Comparison of ENCODE assay signal across 11 mouse cellular contexts in the genomic region with DNA sequence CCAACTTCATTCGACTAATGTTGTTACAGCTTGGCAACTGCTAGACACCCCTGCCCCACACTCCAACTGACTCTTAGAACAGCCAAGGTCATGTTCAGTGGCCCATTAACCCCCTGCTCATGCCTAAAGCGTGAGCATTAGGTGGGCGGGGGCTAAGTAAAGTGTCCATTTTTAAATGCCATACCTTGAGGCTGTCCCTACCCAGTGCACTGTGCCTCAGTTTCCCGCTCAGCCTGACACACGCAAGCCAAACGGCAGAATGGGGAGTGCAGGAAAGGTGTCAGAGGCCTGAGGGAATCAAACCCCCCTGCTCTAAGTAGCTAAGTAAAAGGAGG. TPM values are rescaled to one million over a fixed set of nuclear protein-coding genes. Genes with fewer than 3 reads are reported as not detected.
DNase-seq lines count a peak whose midpoint lies in the region; ATAC-seq and TF ChIP-seq lines count a peak whose summit lies in the region.
"Had no signal": no experiment of that assay in that cellular context is flagged by ENCODE, and none has a peak within 500 bp of the region (broad histone marks: within the 10 kb centered on the region; RNA-seq: fewer than 3 reads in every experiment).

No protein-coding gene starts in this region.

- H3K9me3 ChIP-seq in hindbrain, embryonic 13.5 days = no peaks in the 10 kb centered on the region
- no peaks in the 10 kb centered on the region for H3K9me3 ChIP-seq in midbrain, embryonic 15.5 days
- H3K9me3 ChIP-seq: liver, embryonic 13.5 days; megakaryocyte, embryonic 14.5 days had no signal

- no peaks in the 10 kb centered on the region for H3K36me3 ChIP-seq in kidney, adult 2 months (ENCODE audit: control insufficient read depth, insufficient read depth, low read length)
- no peaks in the 10 kb centered on the region for H3K36me3 ChIP-seq in hindbrain, embryonic 13.5 days
- no peaks in the 10 kb centered on the region for H3K36me3 ChIP-seq in midbrain, embryonic 15.5 days (replicated peaks)
- H3K36me3 ChIP-seq: liver, embryonic 13.5 days had no signal

- ATAC-seq in hindbrain, embryonic 13.5 days (ENCODE audit: low FRiP score) = no peak
- ATAC-seq in midbrain, embryonic 15.5 days (replicated peaks) = no peak; the same call in 1 of the 2 replicates

- H3K27ac ChIP-seq in kidney, adult 2 months (ENCODE audit: insufficient read depth, low read depth, low read length) = peak overlapping the region; percentile 1; the same call in 1 of the 2 replicates
- H3K27ac ChIP-seq in brown adipose tissue, adult 24 weeks (replicated peaks; ENCODE audit: low read depth, low read length) = peak overlapping the region; percentile 90
- H3K27ac ChIP-seq in hindbrain, embryonic 13.5 days = peak overlapping the region; percentile 85
- H3K27ac ChIP-seq in midbrain, embryonic 15.5 days = peak overlapping the region; percentile 26; the same call in 1 of the 2 replicates
- H3K27ac ChIP-seq: liver, embryonic 13.5 days had no signal

- peaks cover 9% of the 10 kb centered on the region for H3K4me1 ChIP-seq in kidney, adult 2 months (ENCODE audit: control insufficient read depth, insufficient read depth, low read length)
- H3K4me1 ChIP-seq in brown adipose tissue, adult 24 weeks (ENCODE audit: control insufficient read depth, insufficient read depth, insufficient read length, low read length) = peaks cover 25% of the 10 kb centered on the region
- H3K4me1 ChIP-seq in hindbrain, embryonic 13.5 days (replicated peaks) = peaks cover 44% of the 10 kb centered on the region
- peaks cover 17% of the 10 kb centered on the region for H3K4me1 ChIP-seq in midbrain, embryonic 15.5 days
- H3K4me1 ChIP-seq: liver, embryonic 13.5 days had no signal

- no peak for TF ChIP-seq POLR2A in kidney, adult 2 months (IDR thresholded peaks at IDR 0.05; ENCODE audit: low read depth, low read length)

- DNase-seq in kidney, adult 2 months = no peak
- no peak for DNase-seq in kidney, postnatal 36 days
- DNase-seq in spleen, postnatal 36 days (ENCODE audit: low spot score in 2 of 2) = no peak
- no peak for DNase-seq in thymus, postnatal 36 days
- no peak for DNase-seq in urinary bladder, adult 18-20 months (ENCODE audit: low spot score in 2 of 2)
- DNase-seq: liver, embryonic 13.5 days had no signal

- WGBS in kidney, adult 2 months = 43% methylated on average over 6 of the region's 6 CpGs
- 11% methylated on average over 6 of the region's 6 CpGs for WGBS in hindbrain, embryonic 13.5 days
- WGBS in midbrain, embryonic 15.5 days = 16% methylated on average over 6 of the region's 6 CpGs

- no peak for TF ChIP-seq CTCF in kidney, adult 2 months (conservative IDR thresholded peaks at IDR 0.05; ENCODE audit: insufficient read depth, insufficient read length, low read depth, low read length)

- no peak overlapping the region for H3K4me2 ChIP-seq in hindbrain, embryonic 13.5 days
- no peak overlapping the region for H3K4me2 ChIP-seq in midbrain, embryonic 15.5 days
- H3K4me2 ChIP-seq: heart, embryonic 11.5 days; liver, embryonic 13.5 days had no signal

- no peaks in the 10 kb centered on the region for H3K27me3 ChIP-seq in kidney, adult 2 months (replicated peaks; ENCODE audit: control insufficient read depth, insufficient read depth, low read length)
- no peaks in the 10 kb centered on the region for H3K27me3 ChIP-seq in hindbrain, embryonic 13.5 days
- H3K27me3 ChIP-seq in midbrain, embryonic 15.5 days (replicated peaks) = no peaks in the 10 kb centered on the region

- no peak overlapping the region for H3K4me3 ChIP-seq in kidney, adult 2 months (ENCODE audit: insufficient read depth, low read depth, low read length)
- H3K4me3 ChIP-seq in brown adipose tissue, adult 24 weeks (ENCODE audit: insufficient read depth, low read depth, low read length) = no peak overlapping the region
- no peak overlapping the region for H3K4me3 ChIP-seq in hindbrain, embryonic 13.5 days
- H3K4me3 ChIP-seq in midbrain, embryonic 15.5 days = no peak overlapping the region
- H3K4me3 ChIP-seq: liver, embryonic 13.5 days; megakaryocyte, embryonic 14.5 days had no signal

- H3K9ac ChIP-seq in hindbrain, embryonic 13.5 days = no peak overlapping the region
- H3K9ac ChIP-seq in midbrain, embryonic 15.5 days = no peak overlapping the region
- H3K9ac ChIP-seq: liver, embryonic 13.5 days had no signal

RNA-seq across cellular contexts. Expression of a gene that starts 12.6 kb away (rescaled TPM):
- 400 and 465 TPM in 2 replicates for polyA plus RNA-seq in kidney, adult 2 months (2012; rRNA removed)
- polyA plus RNA-seq in brown adipose tissue, adult 24 weeks (2012; ENCODE audit: insufficient read depth, insufficient read length, missing spikeins) = 237 and 280 TPM in 2 replicates
- 10.3 and 13.0 TPM in 2 replicates for polyA plus RNA-seq in hindbrain, embryonic 13.5 days (2015; fragmentation: Nextera tagmentation; extraction: Ambion mirVana)
- 12.5 and 15.2 TPM in 2 replicates for polyA plus RNA-seq in midbrain, embryonic 15.5 days (2015; fragmentation: Nextera tagmentation; extraction: Ambion mirVana)

RNA-seq across cellular contexts. Expression of a gene that starts 13.7 kb away (rescaled TPM):
- polyA plus RNA-seq in kidney, adult 2 months (2012; rRNA removed) = 2.4 and 3.3 TPM in 2 replicates
- polyA plus RNA-seq in brown adipose tissue, adult 24 weeks (2012; ENCODE audit: insufficient read depth, insufficient read length, missing spikeins) = 1.8 and 2.1 TPM in 2 replicates
- 0.57 and 0.60 TPM in 2 replicates for polyA plus RNA-seq in hindbrain, embryonic 13.5 days (2015; fragmentation: Nextera tagmentation; extraction: Ambion mirVana)
- 0.15 and 0.25 TPM in 2 replicates for polyA plus RNA-seq in midbrain, embryonic 15.5 days (2015; fragmentation: Nextera tagmentation; extraction: Ambion mirVana)

RNA-seq across cellular contexts. Expression of a gene that starts 42.1 kb away (rescaled TPM):
- 0.07 and 0.55 TPM in 2 replicates for polyA plus RNA-seq in kidney, adult 2 months (2012; rRNA removed)
- not detected in 2 replicates for polyA plus RNA-seq in brown adipose tissue, adult 24 weeks (2012; ENCODE audit: insufficient read depth, insufficient read length, missing spikeins)
- 0.10 and 0.17 TPM in 2 replicates for polyA plus RNA-seq in hindbrain, embryonic 13.5 days (2015; fragmentation: Nextera tagmentation; extraction: Ambion mirVana)
- polyA plus RNA-seq in midbrain, embryonic 15.5 days (2015; fragmentation: Nextera tagmentation; extraction: Ambion mirVana) = 0.05 TPM in 2 replicates

Comparison
In these comparisons a context has a peak if more than half of its experiments do, and no peak if none do; other contexts are left out.
1. H3K27ac ChIP-seq: peak in every context shown above with its lines; median percentile 90 in brown adipose tissue, adult 24 weeks; 85 in hindbrain, embryonic 13.5 days; 26 in midbrain, embryonic 15.5 days; 1 in kidney, adult 2 months.
2. RNA of a gene that starts 12.6 kb away (polyA plus RNA-seq): 400 to 465 TPM in kidney, adult 2 months and 237 to 280 TPM in brown adipose tissue, adult 24 weeks; 12.5 to 15.2 TPM in midbrain, embryonic 15.5 days and 10.3 to 13.0 TPM in hindbrain, embryonic 13.5 days; every median in the first group is over 10 times any median in the second.